Mouse (Mus musculus): ENCODE measurements around the gene Kctd13. TPM values are rescaled to one million over a fixed set of nuclear protein-coding genes. Genes with fewer than 3 reads are reported as not detected.

Kctd13 gene
- polyA plus RNA-seq, 1 experiment: 16.4 TPM

- DNase-seq (ENCODE audit: low spot score): no peak
These were observed 13.1 kb downstream of the Kctd13 start for GRCm38 (mm10) chr7:126941801-126942200.

DNA sequence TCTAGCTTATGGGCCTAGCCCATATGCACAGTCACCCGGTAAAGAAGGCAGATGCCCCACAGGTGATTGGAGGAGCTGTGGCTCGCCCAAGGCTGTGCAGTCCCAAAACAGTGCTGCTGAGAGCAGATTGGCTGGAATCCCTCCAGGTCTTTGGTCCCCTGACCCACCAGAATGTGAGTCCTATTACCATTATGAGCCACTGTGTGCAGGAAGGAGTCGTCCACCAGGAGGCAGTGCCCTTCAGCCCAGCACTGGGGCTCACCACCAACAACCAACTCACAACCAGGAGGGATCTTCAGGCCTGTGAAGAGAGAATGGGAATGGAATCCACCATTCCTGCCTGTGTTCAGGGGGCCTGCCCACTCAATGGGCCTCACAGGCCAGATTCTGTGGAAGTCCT, 17.9 kb downstream of the Kctd13 start:
- DNase-seq (ENCODE audit: low spot score): no peak

GRCm38 (mm10) chr7:126948626-126949025, 19.9 kb downstream of the Kctd13 start:
- no peak for DNase-seq (ENCODE audit: low spot score)

DNA sequence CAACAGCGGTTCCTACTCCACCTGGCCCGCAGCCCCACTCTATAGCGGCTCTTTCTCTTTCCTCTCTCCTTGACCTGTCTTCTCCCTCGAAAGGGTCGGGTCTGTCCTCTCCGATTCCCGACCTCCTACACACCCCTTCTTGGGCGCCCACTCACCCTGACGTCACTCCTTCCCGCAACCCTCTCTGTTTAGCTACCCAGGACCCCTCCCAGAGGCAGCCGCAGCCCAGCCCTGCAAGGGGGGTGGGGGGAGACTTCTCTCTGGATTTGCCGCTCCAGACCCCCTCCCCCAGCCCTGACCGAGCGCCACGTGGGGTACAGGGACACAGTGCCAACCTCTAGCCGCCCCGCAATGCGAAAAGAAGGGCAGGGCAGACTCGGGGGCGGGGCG, 20.7 kb downstream of the Kctd13 start, which contains the start of gene Asphd1:
Gene Asphd1 (minus strand): TSS at position 180 of the 390 bp plus-strand sequence.
- no peak for DNase-seq (ENCODE audit: low spot score)

DNA sequence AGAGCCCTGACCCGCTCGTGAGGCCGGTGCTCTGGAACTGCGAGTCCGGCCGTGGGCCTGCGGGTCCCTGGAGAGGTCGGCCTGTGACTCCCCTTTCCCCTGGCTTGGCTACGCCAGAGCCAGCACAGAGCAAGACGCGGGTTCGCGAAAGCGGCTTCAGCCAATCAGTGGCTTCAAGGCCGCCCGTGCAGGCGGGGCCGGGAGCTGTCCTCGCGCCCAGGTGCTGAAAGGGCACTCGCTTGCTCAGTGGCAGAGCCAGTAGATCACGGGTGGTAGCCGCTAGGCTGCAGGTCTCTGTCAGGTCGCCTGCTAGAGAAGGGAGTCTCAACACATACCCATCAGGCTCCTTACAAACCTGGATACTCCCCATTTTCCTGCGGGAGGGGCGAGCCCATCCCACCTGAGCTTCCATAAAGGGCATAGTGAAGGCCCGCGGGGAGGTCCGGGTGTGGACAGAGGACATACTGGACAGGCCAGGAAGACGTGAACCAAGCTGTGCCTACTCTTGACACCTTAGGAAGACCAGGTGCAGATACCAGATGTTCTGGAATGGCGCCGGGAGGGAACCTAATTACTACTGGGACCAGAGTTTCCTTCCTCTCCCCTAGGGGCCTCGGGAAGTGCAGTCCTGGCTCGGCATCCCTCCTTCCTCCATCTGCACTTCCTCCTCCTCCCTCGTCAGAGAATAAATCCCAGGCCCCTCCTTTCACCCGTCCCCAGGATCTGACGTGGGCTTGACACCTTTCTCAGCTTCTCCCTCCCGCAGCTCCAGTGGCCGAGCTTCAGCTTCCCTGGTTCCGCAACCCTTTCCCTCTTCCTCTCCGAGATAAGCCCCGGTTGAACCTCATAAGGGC, 21.3 kb downstream of the Kctd13 start, which contains the start of gene Sez6l2:
Gene Sez6l2 (plus strand): TSS at position 771 of the 854 bp plus-strand sequence.
- DNase-seq (ENCODE audit: low spot score): peak; percentile 72

DNA sequence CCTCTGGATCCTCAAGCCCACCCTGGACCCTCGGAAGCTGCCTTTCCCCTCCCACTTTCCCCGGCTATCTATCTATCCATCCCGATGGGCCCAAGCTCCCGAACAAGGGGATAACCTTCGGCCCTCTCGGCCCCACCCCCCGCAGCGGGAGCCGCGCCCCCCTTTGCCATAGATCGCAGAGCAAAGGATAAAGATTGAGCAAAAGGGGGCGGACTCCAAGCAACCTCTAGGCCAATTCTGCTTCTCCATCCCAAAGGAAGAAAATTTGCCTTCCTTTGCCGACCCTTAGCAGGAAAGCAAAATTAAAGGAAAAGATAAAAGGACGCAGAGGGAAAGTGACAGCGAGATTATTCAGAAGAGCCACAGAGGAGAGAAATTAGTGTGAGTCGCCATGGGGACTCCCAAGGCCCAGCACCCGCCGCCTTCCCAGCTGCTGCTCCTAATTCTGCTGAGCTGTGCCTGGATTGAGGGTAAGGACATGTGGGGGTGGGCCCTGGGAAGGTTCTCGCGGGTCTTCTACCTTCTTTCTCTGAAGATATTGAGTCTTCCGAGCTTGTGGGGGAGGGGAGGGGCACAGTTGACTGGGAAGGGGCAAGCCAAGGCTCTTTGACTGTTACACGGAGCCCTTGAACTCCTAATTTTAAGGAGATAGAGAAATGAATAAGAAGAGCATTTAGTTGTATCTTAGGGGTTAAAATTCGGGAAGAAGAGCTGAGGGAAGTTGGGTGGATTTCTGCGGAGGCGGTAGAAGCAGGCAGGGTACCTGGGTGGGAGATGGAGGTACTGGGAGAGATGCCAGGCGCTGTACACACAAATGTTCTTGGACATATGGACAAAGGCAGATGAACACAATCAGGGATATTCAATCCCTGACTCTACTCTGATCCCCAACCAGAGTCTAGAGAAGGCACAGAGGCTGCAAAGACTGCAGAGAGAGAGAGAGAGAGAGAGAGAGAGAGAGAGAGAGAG, 22.3 kb downstream of the Kctd13 start:
- DNase-seq (ENCODE audit: low spot score): no peak

DNA sequence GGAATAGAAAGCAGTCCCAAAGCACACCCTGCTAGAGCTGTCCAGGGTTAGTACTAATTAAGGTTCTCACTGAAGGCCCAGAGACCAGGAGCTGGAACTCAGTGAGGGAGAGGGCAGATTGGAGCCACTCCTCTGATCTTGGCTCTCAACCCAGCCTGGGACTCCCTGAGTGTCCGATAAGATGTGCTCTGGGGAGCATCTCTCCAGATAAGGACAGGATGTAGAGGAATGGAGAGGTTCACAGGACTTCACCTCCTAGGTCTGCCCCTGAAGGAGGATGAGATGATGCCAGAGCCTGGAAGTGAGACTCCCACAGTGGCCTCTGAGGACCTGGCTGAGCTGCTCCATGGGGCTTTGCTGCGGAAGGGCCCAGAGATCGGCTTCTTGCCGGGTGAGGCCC, 23.1 kb downstream of the Kctd13 start:
- no peak for DNase-seq (ENCODE audit: low spot score)

DNA sequence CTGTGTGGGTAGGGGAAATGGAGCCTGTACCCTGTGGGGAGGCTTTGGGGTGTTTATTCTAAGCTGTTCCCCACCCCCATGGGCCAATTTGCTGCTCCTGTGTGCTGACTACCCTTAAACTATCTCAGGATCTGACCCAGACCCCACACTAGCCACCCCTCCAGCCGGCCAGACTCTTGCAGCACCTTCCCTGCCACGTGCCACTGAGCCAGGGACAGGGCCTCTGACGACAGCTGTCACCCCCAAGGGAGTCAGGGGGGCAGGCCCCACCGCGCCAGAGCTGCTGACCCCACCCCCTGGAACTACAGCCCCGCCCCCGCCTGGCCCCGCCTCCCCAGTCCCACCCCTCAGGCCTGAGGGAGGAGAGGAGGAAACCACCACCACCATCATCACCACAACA, 24.0 kb downstream of the Kctd13 start:
- no peak for DNase-seq (ENCODE audit: low spot score)

DNA sequence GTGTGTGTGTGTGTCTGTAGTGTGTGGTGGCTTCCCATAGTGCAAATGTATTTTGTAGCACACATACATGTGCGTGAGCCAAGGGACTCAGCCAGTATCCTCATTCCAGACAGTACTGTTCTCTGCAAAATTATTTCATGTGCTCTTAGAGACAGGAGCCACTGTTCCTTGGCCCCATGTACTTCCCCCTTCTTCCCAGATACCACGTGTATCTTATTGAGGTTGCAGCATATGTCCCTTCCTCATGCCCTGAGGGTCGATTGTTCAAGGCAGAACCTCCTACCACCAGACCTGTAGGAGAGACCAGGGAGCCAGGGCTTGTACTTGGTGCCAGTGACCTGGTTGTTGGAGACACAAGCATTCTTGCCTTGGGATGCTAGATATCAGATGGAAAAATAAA, 26.4 kb downstream of the Kctd13 start:
- no peak for DNase-seq (ENCODE audit: low spot score)

DNA sequence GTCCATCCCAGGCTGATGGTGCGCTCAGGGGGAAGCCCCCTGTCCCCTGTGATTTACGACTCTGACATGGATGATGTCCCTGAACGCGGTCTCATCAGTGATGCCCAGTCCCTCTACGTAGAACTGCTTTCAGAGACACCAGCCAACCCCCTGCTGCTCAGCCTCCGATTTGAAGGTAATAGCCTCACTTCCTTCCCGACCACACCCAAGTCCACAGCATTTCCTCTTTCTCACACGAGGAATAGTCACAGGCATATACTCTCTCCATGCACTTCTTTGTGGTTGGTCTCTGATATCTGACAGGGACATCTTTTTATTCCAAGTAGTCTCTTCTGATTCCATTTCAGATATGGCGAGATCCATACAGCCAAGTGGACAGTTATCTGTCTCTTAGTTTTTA, 31.1 kb downstream of the Kctd13 start:
- no peak for DNase-seq (ENCODE audit: low spot score)

DNA sequence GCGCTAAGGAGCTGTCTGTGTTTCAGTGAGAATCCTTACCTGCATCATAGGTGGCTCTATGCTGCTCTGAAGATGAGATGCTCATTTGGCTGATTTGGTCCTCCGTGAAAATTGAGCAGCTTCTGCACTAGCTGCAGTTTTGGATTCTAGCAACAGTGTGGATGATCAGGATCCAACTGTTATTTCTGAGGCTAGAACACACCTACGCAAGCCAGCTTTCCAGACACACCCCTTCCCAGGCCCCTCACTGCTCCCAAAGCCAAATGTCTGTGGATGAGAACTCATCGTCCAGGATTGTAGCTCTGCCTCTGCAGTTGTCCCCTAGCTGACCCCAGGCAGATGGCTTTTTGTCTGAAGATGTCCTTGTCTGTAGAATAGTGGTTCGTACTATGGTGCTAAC, 32.4 kb downstream of the Kctd13 start:
- no peak for DNase-seq (ENCODE audit: low spot score)

DNA sequence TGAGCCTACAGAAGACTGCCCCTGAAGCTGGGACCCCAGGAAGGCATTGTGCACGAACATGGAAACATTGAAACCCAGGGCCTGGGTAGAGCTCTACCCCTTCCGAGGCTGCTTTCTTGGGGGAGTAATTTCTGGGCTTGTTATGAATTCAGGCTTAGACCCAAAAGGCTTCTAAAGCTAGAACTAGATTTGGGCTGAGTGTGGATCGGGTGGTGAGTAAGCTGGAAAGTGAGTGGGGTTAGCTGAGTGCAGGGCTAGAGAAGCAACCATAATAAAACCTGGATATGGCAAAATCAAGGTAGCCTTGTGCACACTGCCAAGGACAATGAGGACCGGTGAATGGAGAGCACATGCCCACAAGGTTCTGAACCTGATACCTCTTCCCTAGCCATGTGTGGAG, 33.3 kb downstream of the Kctd13 start:
- no peak for DNase-seq (ENCODE audit: low spot score)

DNA sequence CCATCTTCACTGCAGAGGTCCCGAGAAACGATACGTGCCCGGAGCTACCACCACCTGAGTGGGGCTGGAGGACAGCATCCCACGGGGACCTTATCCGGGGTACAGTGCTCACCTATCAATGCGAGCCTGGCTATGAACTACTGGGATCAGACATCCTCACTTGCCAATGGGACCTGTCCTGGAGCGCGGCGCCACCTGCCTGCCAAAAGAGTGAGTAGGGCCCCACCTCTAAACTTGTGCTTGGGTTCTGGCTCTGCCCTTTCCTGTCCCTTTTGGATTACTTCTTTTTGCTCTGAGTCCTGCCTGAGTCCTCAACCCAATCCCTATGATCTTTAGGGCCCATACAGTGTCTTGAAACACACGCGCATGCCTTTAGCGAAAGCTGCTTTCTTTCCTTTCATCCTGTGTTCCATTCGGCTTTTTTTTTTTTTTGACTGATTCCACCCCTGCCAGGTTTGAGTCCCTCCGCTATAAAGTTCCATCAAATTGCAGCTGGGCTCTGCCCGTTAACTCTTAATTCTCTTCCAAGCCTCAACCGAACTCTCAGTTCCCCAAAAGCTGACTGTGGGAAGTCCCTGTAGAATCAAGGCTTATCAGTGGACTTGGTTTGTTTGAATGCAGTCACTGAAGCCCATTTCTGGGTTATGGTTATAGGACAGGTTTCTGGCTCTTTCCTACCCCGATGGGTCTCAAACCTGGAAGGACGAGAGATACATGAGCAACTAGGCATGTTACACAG, 35.0 kb downstream of the Kctd13 start:
- no peak for DNase-seq (ENCODE audit: low spot score)

DNA sequence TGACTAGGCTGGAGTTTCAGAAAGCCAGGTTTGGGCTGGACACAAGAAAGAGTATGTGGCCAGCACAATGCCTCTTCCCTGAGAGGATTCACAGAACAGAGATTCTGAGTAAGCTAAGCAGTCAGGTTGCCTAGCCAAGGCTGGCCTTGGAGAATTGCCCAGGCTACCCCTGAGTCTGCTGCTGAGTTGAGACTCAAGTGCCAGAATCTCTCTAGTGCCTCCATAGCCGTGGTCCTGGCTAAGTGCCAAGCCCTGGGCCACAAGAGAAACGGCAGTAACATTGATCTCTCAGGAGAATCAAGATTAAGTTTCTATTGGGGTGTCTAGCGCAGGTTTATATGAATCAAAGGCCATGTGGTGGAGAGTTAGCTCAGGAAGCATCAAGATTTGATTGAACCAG, 36.9 kb downstream of the Kctd13 start:
- no peak for DNase-seq (ENCODE audit: low spot score)

DNA sequence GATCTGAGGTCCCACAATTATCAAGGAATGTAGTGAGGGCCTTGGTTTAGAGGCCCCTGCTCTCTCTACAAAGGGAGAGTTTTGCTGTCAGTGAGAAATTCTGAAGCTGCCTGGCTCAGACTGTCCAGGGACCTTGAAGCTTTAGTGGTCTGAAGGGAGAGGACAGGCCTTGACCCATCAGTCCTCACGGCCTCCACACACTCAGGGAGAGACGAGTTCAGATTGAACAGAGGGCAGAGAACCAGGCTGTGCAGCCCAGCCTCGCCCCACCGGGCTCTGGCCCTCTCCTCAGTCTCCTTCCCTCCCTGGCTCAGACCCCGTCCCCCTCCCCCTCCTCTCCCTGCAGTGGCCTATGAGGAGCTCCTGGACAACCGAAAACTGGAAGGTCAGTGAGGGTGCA, 38.7 kb downstream of the Kctd13 start:
- DNase-seq (ENCODE audit: low spot score): no peak

DNA sequence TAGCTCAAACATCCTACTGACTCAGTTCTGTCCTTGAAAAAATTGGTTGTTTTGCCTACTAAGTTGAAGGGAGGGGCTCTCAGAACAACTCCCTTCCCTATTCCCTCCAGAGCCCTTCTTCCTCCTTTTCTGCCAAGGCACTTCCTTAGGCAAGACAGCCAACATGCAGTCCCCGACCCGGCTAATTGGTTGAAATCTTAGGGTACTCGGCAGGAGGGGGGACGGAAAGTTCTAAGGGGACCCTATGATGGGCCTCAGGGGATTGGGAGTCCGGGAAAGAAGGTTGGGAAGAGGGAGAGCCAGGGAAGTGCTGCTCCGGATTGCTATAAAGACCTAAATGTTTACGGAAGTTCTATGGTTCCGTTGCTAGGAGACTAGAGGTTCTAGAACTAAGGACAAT, 46.8 kb downstream of the Kctd13 start:
- DNase-seq (ENCODE audit: low spot score): no peak

- no peak for DNase-seq (ENCODE audit: low spot score)
These were observed 47.0 kb downstream of the Kctd13 start, which contains the start of gene Cdipt for GRCm38 (mm10) chr7:126975893-126975949. Gene Cdipt (plus strand): TSS chr7:126975914.

DNA sequence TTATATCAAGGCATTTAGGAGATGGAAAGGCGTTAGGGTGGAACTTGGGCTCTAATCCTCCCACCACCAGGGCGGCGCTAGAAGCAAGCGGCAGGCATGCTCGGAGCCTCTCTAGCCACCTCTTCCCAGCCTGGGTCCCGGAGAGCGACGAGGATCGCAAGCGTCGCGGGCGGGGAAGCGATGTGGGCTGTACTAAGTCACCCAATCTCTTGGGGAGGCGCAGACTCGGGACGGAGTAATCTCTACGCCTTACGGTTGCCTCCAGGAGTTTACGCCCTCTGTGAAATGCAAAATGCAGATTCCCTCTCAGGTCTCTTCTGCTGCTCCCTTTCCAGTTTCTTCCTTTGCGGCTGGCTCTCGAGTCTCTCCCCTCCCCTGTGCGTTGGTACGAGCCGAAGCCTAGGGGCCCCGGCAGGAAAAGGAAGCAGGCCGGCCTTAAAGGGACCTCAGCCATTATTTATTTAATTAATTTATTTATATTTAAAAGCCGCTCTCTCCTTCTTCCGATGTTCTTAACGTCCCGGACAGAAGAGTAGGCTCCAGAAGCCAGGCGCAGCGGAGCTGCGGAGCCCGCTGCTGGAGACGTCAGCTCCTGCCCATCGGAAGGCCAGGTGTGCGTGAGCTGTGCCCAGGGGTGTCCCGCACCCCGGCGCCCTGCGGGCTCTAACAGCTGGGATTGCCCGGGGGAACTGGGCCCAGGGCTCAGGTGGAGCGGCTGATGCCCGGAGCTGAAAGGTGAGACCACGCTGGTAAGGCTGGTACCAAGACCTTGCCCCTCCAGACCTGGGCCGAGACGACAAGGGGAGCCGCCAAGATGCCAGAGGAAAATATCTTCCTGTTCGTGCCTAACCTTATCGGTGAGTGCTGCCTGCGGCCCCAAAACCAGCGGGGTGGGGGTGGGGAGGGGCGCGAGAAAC, 47.5 kb downstream of the Kctd13 start, which contains the start of gene Cdiptos:
Gene Cdiptos (minus strand): TSS at position 149 of the 917 bp plus-strand sequence.
- peak; percentile 93 for DNase-seq (ENCODE audit: low spot score)

DNA sequence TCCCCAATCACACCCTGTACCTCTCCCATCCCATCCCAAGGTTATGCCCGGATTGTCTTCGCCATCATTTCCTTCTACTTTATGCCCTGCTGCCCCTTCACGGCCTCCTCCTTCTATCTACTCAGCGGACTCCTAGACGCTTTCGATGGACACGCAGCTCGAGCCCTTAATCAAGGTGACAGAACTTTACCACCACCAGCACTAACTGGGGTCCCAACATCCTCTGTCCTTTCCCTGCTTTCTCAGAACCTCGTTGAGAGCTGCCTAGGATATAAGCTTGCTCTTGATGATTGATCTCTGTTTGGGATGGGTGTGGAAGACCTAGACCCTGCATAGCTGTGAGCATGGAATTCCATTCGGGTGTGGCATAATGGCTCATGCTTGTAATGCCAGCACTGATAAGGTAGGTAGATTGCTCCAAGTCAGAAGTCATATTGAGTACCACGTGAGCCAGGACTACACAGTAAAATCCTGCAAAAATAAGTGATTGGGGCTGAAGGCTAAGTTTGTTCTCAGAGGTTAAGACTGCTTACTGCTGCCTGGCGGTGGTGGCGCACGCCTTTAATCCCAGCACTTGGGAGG, 48.3 kb downstream of the Kctd13 start:
- DNase-seq (ENCODE audit: low spot score): no peak

DNA sequence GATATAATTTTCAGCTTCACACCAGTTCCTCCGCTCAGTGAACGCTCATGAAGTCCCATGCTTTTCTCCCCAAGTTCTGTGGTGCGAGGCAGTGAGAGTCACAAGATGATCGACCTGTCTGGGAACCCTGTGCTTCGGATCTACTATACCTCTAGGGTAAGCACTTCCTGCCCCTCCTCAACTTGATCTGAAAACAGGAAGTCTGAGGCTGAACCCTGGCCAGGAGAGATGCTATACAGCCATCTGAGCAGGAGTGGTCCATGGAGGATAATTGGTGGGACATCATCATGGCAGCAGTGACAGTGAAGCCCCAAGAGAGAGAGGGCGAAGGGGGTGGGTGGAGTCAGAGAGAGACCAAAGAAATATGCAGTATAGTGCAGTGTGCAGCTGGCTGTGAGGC, 50.2 kb downstream of the Kctd13 start:
- no peak for DNase-seq (ENCODE audit: low spot score)

DNA sequence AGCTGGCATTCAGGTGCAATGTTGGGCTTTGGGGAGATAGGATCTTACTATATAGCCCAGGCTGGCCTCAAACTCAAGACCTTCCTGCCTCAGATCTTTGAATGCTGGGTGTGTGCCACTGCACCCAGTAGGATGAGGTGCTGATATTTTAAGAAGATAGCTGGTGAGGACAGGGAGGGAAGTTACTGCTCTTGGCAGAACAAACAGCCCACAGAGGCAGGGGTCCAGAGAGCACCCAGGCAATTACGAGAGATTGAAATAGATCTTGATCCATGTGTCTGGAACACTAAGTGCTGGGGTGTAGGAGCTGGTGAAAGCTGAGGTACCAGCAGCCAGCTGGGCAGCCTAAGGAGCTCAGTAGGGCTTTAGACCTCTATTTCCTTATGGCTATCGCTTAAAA, 52.9 kb downstream of the Kctd13 start:
- no peak for DNase-seq (ENCODE audit: low spot score)

Data from urinary bladder, adult 2 months (tissue).